Mouse (Mus musculus): ENCODE data around the gene Cst12.
"Not testable (repeated sequence)": the region's sequence is repeated elsewhere in the genome, so short reads cannot be mapped to it uniquely, and the experiment has no call there.

Cst12 gene

DNA sequence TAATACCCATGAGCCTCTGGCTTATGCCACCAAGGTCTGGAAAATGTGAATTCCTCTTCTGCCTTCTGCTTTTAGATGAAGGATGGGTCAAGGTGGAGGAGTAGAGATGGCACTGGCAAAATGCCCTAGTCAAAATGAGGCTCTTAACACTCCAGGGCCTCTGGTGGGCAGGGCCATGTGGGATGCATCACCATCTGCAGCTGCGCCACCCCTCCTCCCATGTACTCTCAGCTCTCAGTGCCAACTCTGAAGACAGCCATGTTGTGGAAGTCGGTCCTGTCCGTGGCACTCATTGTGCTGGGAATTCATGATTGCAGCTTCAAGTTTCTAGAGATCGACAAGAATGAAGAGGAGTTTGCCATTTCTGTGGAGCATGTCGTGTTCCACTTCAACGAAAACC, at the start of gene Cst12:
Cst12 (plus strand) TSS at position 220 of the 400 bp plus-strand sequence.
- no peak for ATAC-seq (ENCODE audit: low TSS enrichment)

DNA sequence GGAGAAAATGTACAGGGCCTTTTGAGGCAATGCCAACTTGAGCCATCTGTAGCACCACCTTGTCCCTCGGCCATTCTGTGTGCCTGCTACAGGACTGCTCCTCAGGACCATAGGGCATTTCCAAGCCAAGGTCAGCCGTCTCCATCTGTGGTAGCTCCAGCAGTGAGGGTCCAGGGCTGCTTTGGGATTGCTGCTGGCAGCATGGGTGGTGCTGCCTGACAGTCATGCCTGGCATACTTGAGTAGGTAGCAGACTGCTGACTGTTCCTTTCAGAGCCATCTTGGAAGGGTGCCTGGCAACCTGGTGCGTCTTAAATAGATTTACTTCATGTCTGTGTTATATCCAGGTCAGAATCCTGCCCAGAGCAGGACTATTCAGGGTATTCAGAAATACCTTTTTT, 46.2 kb upstream of the Cst12 start:
- peak; percentile 96 for ATAC-seq (ENCODE audit: low TSS enrichment)

DNA sequence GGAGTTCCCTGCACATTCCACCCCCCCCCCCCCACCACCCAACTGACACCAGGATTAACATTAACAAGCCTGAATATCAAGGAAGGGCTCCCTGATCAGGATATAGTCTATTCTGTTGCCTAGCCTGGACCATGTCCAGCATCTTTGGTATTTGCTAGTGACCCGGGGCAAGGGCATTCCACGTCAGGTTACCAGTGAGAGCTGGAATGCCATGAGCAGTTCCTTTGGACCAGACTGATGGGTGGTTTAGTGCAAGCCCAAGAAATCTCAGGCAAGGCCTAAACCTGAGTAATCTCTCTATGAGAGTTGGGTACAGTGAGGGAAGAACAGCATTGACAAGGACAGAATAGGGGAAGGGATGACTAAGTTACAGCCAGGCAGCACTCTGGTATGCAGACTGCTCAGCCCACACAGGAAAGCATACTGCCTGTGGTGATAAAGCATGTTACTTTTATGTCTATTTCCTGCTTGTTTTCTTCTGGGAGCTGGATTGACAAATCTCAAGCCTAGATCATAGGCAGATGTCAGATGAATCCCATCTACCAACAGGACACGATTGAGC, 45.2 kb upstream of the Cst12 start:
- peak; percentile 89 for ATAC-seq (ENCODE audit: low TSS enrichment)

DNA sequence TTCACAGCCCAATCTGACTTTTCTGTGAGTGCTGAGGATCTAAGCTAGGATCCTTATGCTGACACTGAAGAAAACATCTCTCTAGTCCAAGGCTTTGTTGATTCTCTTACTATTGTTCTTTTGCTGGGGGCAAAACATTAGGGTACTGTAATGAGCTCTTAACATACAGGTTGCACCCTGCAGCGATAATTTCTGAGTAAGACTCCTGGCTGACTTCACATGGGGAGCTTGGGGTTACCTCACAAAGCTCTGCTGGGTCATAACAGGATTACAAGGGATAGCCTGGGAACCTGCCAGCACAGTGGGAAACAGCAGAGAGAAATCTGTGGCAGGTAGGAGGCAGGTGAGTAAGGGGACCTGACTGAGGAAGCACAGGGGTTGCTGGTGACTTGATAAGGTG, 39.1 kb upstream of the Cst12 start, which contains the start of gene Cstl1:
Cstl1 (plus strand) TSS at position 301 of the 400 bp plus-strand sequence.
- no peak for ATAC-seq (ENCODE audit: low TSS enrichment)

DNA sequence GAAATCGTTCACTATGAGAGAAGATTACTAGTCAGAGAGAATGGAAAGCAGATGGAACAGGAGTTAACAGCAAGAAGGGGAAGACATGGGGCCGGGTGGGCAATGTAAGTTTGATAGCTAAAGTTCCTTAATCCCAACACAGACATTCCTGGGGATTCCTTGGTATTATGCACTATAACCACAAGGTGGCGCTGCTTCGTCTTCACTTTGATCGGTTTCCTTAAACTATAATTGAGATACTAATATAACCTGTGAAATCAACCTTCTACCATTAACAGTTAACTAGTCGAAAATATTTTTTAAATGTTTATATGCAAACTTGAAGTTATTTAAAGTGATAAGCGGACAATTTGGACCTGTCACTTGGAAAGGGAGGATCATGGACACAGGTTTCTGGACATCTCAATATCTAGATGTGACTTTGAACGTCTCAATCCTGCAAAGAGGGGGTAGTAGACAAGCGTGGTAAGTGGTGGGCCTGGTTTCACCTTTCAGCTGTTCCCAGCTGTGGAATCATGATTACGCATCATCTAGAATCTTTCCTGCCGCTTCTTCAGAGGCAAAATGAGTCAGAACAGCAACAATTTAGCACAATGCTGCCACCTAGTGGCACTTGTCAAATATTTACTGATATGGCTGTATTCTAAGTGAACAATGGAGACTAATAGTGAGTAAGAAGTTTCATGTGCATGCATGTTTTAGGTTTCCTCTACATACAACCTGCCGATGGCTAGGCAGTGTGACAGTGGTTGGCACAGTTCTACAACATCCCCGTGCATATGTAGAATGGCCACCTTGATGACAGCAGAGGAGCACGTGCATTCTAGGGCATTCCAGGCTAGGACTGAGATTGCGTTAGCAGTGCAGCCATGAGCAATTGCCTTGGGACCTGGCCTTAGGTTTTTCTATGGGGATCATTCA, 37.0 kb upstream of the Cst12 start:
- ATAC-seq (ENCODE audit: low TSS enrichment), result peak; percentile 95

DNA sequence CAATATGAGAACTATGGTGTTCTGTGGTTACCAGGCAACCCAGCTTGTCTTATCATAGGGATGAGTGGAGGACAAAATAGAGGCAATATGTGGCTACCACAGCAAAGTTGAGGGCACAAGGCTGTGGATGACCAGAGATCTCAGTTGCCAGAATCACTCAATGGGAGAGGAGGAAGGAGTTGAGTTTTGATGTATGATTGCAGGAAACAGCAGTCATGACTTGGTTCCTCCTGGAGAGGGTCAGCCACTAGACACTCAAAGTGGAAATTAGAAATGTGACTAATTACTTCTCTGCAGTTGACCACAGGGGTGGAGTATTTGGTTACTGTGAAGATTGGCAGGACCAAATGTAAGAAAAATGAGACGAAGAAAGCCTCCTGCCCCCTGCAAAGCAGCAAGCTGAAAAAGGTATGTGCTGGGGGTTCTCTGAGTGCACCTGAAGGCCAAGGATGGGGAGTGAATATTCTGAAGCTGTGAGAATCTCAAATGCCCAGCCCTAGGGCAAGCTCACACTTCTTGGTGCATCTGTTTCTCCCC, 34.8 kb upstream of the Cst12 start:
- ATAC-seq (ENCODE audit: low TSS enrichment), result no peak

DNA sequence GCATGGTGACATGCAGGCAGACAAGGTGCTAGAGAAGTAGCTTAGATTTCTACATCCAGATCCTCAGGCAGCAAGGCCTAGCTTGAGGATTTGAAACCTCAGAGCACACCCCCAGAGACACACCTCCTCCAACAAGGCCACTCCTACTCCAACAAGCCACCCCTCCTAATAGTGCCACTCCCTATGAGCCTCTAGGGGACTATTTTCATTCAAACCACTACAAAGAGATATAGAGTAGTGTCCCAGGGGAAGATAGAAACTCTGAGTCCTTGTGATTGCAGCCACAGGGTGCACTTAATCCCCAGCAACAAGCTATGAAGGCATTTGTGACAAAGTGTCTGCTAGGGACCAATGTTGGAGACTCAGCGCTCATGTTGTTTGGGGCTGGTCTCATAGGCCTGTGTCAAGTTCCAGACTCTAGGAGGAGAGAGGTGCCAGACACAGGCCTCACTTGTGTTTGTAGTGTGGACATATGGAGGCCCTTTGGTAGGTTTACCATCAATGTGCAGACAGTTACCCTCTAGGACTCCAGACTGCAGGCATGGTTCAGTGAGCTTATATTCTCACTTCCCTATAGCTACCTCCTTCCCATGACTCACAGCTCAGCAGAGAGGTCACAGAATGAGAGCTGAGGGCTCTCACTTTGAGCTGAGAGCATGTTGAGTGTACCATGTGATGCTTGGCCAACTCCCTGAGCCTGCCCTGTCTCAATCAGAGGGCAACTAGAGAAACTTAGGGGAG, 25.3 kb upstream of the Cst12 start:
- ATAC-seq (ENCODE audit: low TSS enrichment), result no peak

DNA sequence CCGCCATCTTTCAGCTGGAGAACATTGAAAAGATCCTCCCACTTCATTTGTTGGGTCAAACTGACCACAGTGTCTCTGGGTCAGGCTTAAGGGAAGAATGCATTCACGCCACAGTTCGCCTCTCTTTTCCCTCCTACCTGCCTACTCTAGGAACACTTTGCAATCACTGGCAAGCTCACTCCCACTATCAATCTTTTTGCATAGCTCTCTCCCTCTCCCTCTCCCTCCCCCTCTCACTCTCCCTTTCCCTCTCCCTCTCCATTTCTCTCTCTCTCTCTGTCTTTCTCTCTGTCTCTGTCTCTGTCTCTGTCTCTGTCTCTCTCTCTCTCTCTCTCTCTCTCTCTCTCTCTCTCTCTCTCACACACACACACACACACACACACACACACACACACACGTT, 17.8 kb upstream of the Cst12 start, which contains the start of gene Cst11:
Cst11 (minus strand) TSS at position 101 of the 400 bp plus-strand sequence.
- ATAC-seq (ENCODE audit: low TSS enrichment), result not testable (repeated sequence)

DNA sequence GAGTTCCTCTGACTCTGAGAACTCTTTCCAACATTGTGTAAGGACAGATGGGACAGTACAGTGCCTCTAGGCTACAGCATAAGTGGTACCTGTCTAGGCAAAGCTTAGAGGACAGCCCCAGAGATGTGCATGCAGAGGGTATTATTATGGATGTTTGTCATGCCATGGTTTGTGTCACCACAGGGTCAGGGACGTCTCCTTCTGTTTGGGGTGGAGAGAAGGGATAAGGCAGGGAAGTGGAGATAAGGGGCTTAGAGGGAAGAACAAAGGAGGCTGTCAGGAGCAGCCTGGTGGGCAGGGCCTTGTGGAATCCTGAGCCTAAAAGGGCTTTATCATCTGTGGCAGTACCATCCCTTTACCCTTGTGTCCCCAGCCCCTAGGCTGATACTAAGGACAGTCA, 7.5 kb upstream of the Cst12 start, which contains the start of gene 8030411F24Rik:
8030411F24Rik (plus strand) TSS at position 301 of the 400 bp plus-strand sequence.
- no peak for ATAC-seq (ENCODE audit: low TSS enrichment)

DNA sequence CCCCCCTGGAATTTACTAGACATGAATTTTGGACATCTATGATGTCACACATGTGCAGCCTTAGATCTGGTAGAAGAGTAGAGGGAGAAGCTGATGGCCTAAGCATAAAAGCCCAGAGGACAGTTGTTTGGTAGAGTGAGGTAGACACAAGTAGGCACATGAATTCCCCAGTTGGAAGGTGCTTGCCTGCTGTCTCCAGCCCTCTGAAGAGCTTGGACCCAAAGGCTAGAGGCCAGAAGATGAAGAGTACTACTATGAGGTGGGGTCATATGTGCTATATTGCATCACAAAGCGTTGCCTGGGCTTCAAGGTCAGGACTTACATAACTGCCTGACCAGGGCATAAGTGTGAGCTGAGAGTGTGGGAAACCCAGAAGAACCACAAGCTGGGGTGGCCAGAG, 9.3 kb downstream of the Cst12 start, which contains the start of gene Cst8:
Cst8 (plus strand) TSS at position 301 of the 400 bp plus-strand sequence.
- ATAC-seq (ENCODE audit: low TSS enrichment), result no peak

DNA sequence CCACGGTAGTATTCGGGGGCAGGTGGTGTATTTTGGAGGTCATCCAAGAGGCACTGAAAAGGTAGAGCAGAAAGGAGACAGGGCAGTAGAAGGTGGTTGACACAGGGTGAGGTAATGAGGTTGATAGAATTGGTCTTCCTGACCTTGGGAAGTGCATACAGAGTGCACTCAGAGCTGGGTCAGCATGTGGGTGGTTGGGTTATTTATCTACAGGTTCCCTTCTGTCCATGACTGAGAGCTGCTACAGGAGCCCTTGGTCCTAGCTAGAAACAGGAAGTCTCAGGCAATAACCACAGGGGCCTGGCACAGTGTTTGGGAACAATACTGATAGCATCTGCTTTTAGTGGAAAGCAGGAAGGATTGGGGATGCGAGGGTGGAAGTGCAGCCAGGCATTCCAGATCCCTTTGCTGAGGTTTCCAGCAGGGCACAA, 12.3 kb downstream of the Cst12 start:
- ATAC-seq (ENCODE audit: low TSS enrichment), result no peak

DNA sequence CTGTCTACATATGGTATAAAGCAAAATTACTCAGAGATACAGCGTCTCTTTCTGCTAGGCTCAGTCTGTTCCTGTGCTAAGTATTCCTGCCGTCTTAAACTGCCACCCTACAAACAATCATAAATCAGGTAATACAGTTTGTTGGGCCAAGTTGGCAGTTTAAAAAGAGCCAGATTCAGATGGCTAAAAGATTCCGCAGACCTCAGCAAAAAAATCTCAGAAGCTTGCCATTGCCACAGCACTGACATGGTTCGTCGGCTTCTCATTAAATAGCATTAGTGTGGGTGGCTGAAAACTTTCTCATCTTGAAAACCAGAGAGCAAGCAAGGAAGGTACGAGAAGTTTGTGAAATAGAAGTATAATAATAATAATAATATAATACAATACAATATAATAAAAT, 17.5 kb downstream of the Cst12 start:
- no peak for ATAC-seq (ENCODE audit: low TSS enrichment)

DNA sequence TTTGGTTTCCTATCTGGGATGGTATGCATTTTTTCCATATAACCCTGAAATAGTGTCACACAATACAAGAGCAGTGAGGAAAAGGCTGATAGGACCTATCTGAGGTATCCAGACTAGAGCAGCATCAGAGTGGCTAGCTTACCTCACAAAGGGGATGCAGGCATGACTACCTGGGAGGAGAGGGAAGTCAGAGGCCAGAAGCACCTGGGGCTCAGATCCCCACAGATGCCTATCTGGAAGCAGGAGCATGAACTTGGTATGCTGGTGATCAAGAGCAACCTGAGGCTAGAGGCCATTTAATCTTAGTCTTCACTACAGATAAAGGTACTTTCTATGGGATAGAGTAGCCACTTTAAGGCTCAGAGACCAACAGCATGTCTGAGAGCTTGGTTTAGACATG, 30.7 kb downstream of the Cst12 start, which contains the start of gene Cst13:
Cst13 (plus strand) TSS at position 173 of the 400 bp plus-strand sequence.
- ATAC-seq (ENCODE audit: low TSS enrichment), result no peak

DNA sequence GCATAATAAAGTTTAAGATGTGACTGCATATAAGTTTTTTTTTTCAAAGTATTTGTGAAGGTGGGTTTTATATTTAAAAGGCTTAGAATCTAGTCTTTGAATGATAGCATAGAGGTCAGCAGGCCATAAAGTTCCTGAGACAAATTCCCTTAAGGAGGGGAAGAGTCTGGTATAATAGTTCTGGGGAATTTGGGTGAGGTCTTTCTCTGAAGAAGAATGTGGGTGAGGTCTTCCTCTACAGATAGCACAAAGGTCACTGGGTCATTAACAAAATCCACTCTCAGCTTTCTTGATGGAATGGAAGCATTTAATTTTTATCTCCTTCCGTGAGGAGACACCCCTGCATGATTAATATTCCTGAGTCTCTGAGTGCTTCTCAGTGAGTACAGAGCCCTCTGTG, 36.8 kb downstream of the Cst12 start:
- ATAC-seq (ENCODE audit: low TSS enrichment), result no peak

DNA sequence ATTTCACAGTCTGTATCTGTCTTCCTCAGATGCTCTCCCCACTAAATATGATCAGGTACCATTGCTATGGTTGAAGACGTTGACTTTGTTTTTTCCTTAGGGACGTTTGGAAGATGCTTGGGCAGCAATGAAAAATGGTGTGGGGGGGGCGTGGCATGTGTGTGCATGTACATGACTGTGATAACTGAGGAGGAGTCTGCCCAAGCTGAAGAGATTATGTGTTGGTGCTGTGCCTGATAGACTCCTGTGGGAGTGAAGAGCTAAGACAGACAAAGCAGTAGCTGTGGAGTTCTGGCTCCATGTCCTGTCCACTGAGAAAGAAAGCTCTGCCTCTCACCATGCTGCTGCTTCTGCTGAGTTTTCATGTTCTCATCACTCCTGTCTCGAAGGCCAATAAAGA, 45.8 kb downstream of the Cst12 start, which contains the start of gene Cst9:
Cst9 (plus strand) TSS at position 236 of the 400 bp plus-strand sequence.
- no peak for ATAC-seq (ENCODE audit: low TSS enrichment)

DNA sequence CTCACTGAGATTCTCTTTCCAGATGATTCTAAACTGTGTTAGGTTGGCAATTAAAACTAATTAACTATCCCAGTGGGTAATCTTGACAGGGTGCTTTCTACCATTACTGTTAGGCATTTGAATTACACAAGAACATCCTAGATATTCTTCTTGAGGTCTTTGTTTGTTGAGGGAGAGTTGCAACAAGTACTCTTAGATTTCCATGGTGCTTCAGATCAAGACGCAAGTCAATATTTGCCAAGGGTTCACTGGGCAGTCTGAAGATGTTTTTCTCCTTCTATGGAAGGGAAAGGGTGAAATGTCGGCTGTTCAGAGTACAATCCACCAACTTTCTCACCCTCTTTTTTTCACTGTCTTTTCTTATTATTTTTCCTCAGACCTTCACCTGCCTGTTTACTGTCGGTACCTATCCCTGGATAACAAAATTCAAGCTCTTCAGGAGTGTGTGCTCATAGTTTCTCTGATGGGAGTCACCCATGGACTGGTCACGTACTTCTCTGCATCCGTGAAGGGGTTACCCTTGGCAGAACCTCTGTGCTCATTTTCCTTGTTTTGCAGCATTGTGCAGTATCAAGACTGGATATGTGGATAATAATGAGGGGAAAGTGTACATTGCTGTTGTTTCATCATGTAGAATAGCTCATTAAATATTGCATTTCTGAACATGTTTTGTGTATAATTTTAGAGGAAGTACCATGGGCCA, 49.1 kb downstream of the Cst12 start:
- no peak for ATAC-seq (ENCODE audit: low TSS enrichment)

DNA sequence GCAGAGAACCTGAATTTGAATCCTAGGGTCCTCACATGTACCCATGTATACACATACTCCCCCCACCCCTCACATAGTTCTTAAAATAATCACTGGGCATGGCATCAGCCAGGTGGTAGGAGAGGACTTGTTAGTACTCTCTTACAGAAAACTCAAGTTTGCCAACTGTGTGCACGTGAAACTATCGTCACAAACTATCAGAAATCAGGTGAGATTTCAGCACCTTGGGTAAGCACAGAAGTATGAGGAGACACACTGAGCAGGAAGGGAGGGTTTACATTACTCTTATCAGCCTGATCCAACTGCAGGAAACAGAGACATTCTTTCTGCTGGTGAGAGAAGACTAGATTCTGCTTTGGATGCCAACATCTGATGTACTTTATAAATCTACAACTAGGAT, 50.1 kb downstream of the Cst12 start:
- no peak for ATAC-seq (ENCODE audit: low TSS enrichment)
